Mouse (Mus musculus): Measurements from ENCODE around the gene Lypla2.

The Lypla2 gene

DNA sequence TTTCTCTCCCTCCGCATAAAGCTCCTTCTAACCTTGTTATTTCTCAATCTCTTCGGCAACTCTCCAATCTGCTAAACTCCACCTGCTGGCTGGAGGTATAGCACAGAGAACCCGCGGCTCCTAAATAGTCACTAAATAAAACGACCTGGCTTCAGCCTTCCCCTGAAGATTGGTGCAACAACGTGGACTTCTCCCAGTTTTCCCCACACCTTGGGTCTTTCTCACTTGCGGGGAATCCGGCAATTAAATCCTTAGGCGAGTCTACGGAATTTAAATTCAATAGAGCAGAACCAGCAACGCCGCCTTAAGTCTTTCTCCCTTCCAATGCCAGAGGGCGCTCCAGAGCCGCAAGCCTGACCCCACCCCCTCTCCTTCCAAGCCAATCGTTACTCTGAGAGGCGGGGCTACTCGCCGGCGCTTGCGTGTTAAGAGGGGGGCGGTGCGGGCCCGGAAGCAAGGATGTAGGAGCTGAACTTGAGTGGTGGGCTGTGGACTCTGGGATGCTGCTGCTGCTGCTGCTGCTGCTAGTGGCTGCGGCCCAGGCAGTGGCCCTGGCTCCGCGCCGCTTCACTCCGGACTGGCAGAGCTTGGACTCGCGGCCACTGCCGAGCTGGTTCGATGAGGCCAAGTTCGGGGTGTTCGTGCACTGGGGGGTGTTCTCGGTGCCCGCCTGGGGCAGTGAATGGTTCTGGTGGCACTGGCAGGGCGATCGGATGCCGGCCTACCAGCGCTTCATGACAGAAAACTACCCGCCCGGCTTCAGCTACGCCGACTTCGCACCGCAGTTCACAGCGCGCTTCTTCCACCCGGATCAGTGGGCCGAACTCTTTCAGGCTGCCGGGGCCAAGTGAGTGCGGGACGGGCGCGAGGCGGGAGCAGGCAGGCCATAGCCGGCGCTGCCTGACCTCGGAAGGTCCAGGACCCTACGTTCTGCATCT, 51.9 kb downstream of the Lypla2 start, which contains the start of gene Fuca1:
Gene Fuca1 (plus strand): TSS at position 432 of the 938 bp plus-strand sequence.
- peak; percentile 96 to 97 for DNase-seq (ENCODE audit: low spot score in 2 of 2)

GRCm38 (mm10) chr4:135919280-135919639, 53.2 kb downstream of the Lypla2 start:
- DNase-seq (ENCODE audit: low spot score in 2 of 2) = no peak

DNA sequence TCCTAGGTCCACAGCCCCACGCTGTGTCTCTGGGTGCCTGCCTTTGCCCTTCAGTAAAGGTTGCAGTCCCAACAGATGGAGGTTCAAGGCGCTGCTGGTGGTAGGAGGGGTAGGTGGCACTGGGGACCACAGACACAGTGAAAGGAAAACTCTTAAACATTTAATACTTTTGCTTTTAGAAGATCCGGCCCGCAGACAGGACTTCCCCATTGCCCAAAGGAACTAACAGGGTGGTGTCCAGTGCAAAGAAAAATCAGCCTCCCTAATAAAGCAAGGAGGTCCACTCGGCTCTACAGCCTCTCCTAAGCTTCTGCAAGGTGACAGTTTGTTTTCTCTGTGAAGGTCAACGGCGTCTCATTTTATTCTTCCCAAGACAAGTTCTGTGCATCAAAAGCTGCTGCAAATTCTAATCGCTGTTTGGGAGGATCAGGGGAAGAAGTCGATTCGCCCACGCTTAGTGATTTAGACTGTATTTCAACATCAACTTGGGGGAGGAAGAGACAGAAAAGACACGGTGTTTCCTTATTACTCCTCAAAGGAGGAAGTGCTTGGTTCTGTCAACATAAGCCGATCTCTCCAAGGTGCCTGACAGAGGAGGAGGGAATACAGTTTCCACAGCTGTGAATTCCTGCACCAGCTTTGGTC, 53.7 kb downstream of the Lypla2 start:
- DNase-seq (ENCODE audit: low spot score in 2 of 2) = peak; percentile 47 to 68

Measured in spleen, postnatal 36 days (tissue).